Mouse (Mus musculus): Measurements from ENCODE around the gene Ncbp2. TPM values are rescaled to one million over a fixed set of nuclear protein-coding genes. Genes with fewer than 3 reads are reported as not detected.
A peak's percentile ranks its signal among the peaks of the same experiment; 100 is the strongest.

Ncbp2 gene
- total and polyA plus RNA-seq, 2 experiments = 8.4 TPM

- Histone ChIP-seq H3K79me2 (ENCODE audit: control insufficient read depth, insufficient read depth, low read length) (peaks cover 25% of the 10 kb centered on the region; the same call in 1 of the 2 replicates), H3K27ac (replicated peaks; ENCODE audit: insufficient read depth, low read depth, low read length) (no peak overlapping the region), H3K4me3 (ENCODE audit: insufficient read depth, low read depth, low read length) (no peak overlapping the region), H3K4me1 (ENCODE audit: control insufficient read depth, insufficient read depth, low read length) (peaks cover 22% of the 10 kb centered on the region), H3K9ac (ENCODE audit: low read depth, low read length) (no peak overlapping the region), H3K27me3 (ENCODE audit: control insufficient read depth, insufficient read depth, low read length) (no peaks in the 10 kb centered on the region), H3K36me3 (ENCODE audit: control insufficient read depth, insufficient read depth, low read length) (no peaks in the 10 kb centered on the region)
- TF ChIP-seq POLR2A (IDR thresholded peaks at IDR 0.05; ENCODE audit: extremely low read depth, insufficient read depth, low read length) = no peak
- TF ChIP-seq CTCF (IDR thresholded peaks at IDR 0.05; ENCODE audit: low read depth, low read length) = no peak
- no peak for DNase-seq (ENCODE audit: extremely low read depth, low read depth, low spot score)
- WGBS = 97% methylated on average over 3 of the region's 3 CpGs
Observed at GRCm38 (mm10) chr16:32004731-32005130, 56.4 kb downstream of the Ncbp2 start.

GRCm38 (mm10) chr16:32008529-32009293 is 60.4 kb downstream of the Ncbp2 start:
- peaks cover 14% of the 10 kb centered on the region for H3K4me1 ChIP-seq (ENCODE audit: control insufficient read depth, insufficient read depth, low read length)
- 23% methylated on average over 10 of the region's 10 CpGs for WGBS
- no peak overlapping the region for H3K4me3 ChIP-seq (ENCODE audit: insufficient read depth, low read depth, low read length)
- H3K9ac ChIP-seq (ENCODE audit: low read depth, low read length) = no peak overlapping the region
- H3K27ac ChIP-seq (replicated peaks; ENCODE audit: insufficient read depth, low read depth, low read length) = 0 out of 2 replicates have a peak overlapping the region, but pooled peaks have one; percentile 7
- TF ChIP-seq POLR2A (IDR thresholded peaks at IDR 0.05; ENCODE audit: extremely low read depth, insufficient read depth, low read length) = no peak
- no peak for TF ChIP-seq CTCF (IDR thresholded peaks at IDR 0.05; ENCODE audit: low read depth, low read length)
- DNase-seq (ENCODE audit: extremely low read depth, low read depth, low spot score) = peak; percentile 33
- H3K27me3 ChIP-seq (ENCODE audit: control insufficient read depth, insufficient read depth, low read length) = no peaks in the 10 kb centered on the region
- no peaks in the 10 kb centered on the region for H3K79me2 ChIP-seq (ENCODE audit: control insufficient read depth, insufficient read depth, low read length)
- no peaks in the 10 kb centered on the region for H3K36me3 ChIP-seq (ENCODE audit: control insufficient read depth, insufficient read depth, low read length)

- no peaks in the 10 kb centered on the region for H3K79me2 ChIP-seq (ENCODE audit: control insufficient read depth, insufficient read depth, low read length)
- no peaks in the 10 kb centered on the region for H3K27me3 ChIP-seq (ENCODE audit: control insufficient read depth, insufficient read depth, low read length)
- WGBS = 24% methylated on average over 5 of the region's 5 CpGs
- H3K4me3 ChIP-seq (ENCODE audit: insufficient read depth, low read depth, low read length) = no peak overlapping the region
- H3K4me1 ChIP-seq (ENCODE audit: control insufficient read depth, insufficient read depth, low read length) = peaks cover 13% of the 10 kb centered on the region
- H3K27ac ChIP-seq (replicated peaks; ENCODE audit: insufficient read depth, low read depth, low read length) = no peak overlapping the region
- H3K9ac ChIP-seq (ENCODE audit: low read depth, low read length) = no peak overlapping the region
- H3K36me3 ChIP-seq (ENCODE audit: control insufficient read depth, insufficient read depth, low read length) = no peaks in the 10 kb centered on the region
- peak; percentile 49 for DNase-seq (ENCODE audit: extremely low read depth, low read depth, low spot score)
- TF ChIP-seq POLR2A (IDR thresholded peaks at IDR 0.05; ENCODE audit: extremely low read depth, insufficient read depth, low read length) = no peak
- peak; percentile 43 for TF ChIP-seq CTCF (IDR thresholded peaks at IDR 0.05; ENCODE audit: low read depth, low read length)
Observed at GRCm38 (mm10) chr16:32009913-32010312, 61.6 kb downstream of the Ncbp2 start.

- H3K27ac ChIP-seq (replicated peaks; ENCODE audit: insufficient read depth, low read depth, low read length) = no peak overlapping the region
- DNase-seq (ENCODE audit: extremely low read depth, low read depth, low spot score) = no peak
- no peaks in the 10 kb centered on the region for H3K79me2 ChIP-seq (ENCODE audit: control insufficient read depth, insufficient read depth, low read length)
- no peaks in the 10 kb centered on the region for H3K27me3 ChIP-seq (ENCODE audit: control insufficient read depth, insufficient read depth, low read length)
- H3K9ac ChIP-seq (ENCODE audit: low read depth, low read length) = no peak overlapping the region
- H3K4me3 ChIP-seq (ENCODE audit: insufficient read depth, low read depth, low read length) = no peak overlapping the region
- TF ChIP-seq POLR2A (IDR thresholded peaks at IDR 0.05; ENCODE audit: extremely low read depth, insufficient read depth, low read length) (no peak), CTCF (IDR thresholded peaks at IDR 0.05; ENCODE audit: low read depth, low read length) (no peak)
- WGBS = 44% methylated on average over 4 of the region's 4 CpGs
- peaks cover 13% of the 10 kb centered on the region for H3K4me1 ChIP-seq (ENCODE audit: control insufficient read depth, insufficient read depth, low read length)
- no peaks in the 10 kb centered on the region for H3K36me3 ChIP-seq (ENCODE audit: control insufficient read depth, insufficient read depth, low read length)
Observed at GRCm38 (mm10) chr16:32010330-32010729, 62.0 kb downstream of the Ncbp2 start.

Other genes with a start within 250 kb of the Ncbp2 start
- not detected in 2 replicates for gene Meltf, start 69.7 kb upstream of the Ncbp2 start, total RNA-seq (2014; rRNA removed)
- not detected in 2 replicates for gene Meltf, start 69.7 kb upstream of the Ncbp2 start, polyA plus RNA-seq (2012; rRNA removed)
- gene Pigz, start 14.7 kb upstream of the Ncbp2 start, total RNA-seq (2014; rRNA removed) = 0.18 and 0.47 TPM in 2 replicates
- gene Pigz, start 14.7 kb upstream of the Ncbp2 start, polyA plus RNA-seq (2012; rRNA removed) = 0.15 and 0.33 TPM in 2 replicates
- gene 0610012G03Rik, start within 50 bp of the Ncbp2 start, total RNA-seq (2014; rRNA removed) = 25.3 and 34.6 TPM in 2 replicates
- 61.1 and 63.2 TPM in 2 replicates for gene 0610012G03Rik, start within 50 bp of the Ncbp2 start, polyA plus RNA-seq (2012; rRNA removed)
- 10.8 and 12.8 TPM in 2 replicates for gene Senp5, start 54.8 kb downstream of the Ncbp2 start, total RNA-seq (2014; rRNA removed)
- gene Senp5, start 54.8 kb downstream of the Ncbp2 start, polyA plus RNA-seq (2012; rRNA removed) = 3.6 and 3.7 TPM in 2 replicates
- gene Pak2, start 130.8 kb downstream of the Ncbp2 start, total RNA-seq (2014; rRNA removed) = 11.0 and 11.8 TPM in 2 replicates
- gene Pak2, start 130.8 kb downstream of the Ncbp2 start, polyA plus RNA-seq (2012; rRNA removed) = 5.8 and 6.3 TPM in 2 replicates
- 37.7 and 40.5 TPM in 2 replicates for gene Pigx, start 151.2 kb downstream of the Ncbp2 start, total RNA-seq (2014; rRNA removed)
- 17.5 and 19.0 TPM in 2 replicates for gene Pigx, start 151.2 kb downstream of the Ncbp2 start, polyA plus RNA-seq (2012; rRNA removed)
- 6.0 and 6.5 TPM in 2 replicates for gene Cep19, start 151.3 kb downstream of the Ncbp2 start, total RNA-seq (2014; rRNA removed)
- 7.6 and 10.1 TPM in 2 replicates for gene Cep19, start 151.3 kb downstream of the Ncbp2 start, polyA plus RNA-seq (2012; rRNA removed)
- 4.1 and 5.3 TPM in 2 replicates for gene Nrros, start 217.1 kb downstream of the Ncbp2 start, total RNA-seq (2014; rRNA removed)
- 3.1 and 5.9 TPM in 2 replicates for gene Nrros, start 217.1 kb downstream of the Ncbp2 start, polyA plus RNA-seq (2012; rRNA removed)
- not detected in 2 replicates for gene Bex6, start 231.3 kb downstream of the Ncbp2 start, total RNA-seq (2014; rRNA removed)
- gene Bex6, start 231.3 kb downstream of the Ncbp2 start, polyA plus RNA-seq (2012; rRNA removed) = not detected in 2 replicates

All from liver, adult 2 months (tissue).